Mouse (Mus musculus): ENCODE results near the gene Olfr1303.

Gene Olfr1303

GRCm38 (mm10) chr2:111820240-111820639 is at the start of gene Olfr1303:
Olfr1303 (minus strand) TSS chr2:111820340.
- DNase-seq (ENCODE audit: low spot score), result no peak

DNA sequence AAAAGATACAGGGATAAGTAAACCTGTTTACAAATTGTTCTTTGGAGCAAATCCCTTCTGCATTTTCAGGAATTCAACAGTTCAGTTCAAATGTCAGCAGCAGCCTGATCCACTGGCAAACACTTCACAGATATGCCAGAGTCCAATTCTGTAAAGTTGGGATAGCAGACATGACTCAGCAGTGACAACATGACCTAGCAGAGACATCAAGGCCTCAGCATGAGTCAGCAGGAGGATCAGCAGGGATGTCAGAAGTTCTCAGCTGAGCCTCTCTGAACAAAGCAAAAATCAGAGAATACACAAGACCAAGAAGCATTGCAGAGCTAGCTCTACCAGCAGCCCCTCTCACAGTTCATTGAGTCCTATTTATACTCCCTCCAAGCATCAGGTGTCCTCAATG is 7.2 kb downstream of the Olfr1303 start:
- no peak for DNase-seq (ENCODE audit: low spot score)

DNA sequence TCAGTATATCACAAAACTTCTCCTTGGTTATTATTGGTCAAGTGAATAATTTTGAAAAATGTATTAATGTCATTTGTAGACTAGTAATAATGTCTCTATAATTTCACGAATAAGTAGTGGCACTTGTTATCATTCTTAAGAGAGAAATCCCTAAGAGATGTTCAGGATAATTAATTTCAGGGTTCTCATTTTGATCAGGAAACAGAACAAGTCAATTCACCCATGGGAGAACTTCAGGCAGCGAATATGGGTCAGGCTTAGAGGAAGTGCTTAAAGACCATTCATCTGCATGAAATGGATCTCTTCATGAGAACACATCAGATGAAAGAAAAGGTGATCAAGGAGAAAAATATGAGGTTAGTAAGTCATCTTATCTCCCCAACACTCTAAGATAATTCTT is 43.0 kb downstream of the Olfr1303 start, which contains the start of gene Olfr1302:
TSS of gene Olfr1302 (plus strand) at position 301 of the 400 bp plus-strand sequence.
- no peak for DNase-seq (ENCODE audit: low spot score)

Data from spleen, adult 12 weeks (tissue).